Mouse (Mus musculus): ENCODE data around the gene Il6st.

Gene Il6st

GRCm38 (mm10) chr13:112483015-112483414 lies 19.1 kb downstream of the Il6st start:
- DNase-seq (ENCODE audit: low read depth), result no peak

- no peak for DNase-seq (ENCODE audit: low read depth)
Observed at GRCm38 (mm10) chr13:112486236-112486635, 22.4 kb downstream of the Il6st start.

- no peak for DNase-seq (ENCODE audit: low read depth)
Observed at GRCm38 (mm10) chr13:112486676-112487075, 22.8 kb downstream of the Il6st start.

DNA sequence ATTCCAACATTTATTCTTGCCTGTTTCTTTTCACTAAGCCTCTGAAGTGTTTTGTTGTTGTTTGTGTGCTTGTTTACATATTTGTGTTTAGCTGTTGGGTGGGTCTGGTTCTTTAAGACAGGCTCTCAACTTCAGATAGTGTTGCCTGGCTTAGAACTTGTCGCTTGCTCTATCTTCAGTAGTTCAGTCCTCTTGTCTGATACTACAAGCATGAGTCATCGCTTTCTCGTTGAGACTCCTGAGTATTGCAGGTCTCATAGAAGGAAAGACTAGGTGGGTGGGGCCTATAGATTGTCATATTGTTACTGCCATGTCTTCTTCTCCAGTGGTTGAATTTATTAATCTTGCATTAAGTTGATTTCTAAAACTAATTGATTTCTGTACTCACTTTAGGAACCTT lies 26.2 kb downstream of the Il6st start:
- no peak for DNase-seq (ENCODE audit: low read depth)

DNA sequence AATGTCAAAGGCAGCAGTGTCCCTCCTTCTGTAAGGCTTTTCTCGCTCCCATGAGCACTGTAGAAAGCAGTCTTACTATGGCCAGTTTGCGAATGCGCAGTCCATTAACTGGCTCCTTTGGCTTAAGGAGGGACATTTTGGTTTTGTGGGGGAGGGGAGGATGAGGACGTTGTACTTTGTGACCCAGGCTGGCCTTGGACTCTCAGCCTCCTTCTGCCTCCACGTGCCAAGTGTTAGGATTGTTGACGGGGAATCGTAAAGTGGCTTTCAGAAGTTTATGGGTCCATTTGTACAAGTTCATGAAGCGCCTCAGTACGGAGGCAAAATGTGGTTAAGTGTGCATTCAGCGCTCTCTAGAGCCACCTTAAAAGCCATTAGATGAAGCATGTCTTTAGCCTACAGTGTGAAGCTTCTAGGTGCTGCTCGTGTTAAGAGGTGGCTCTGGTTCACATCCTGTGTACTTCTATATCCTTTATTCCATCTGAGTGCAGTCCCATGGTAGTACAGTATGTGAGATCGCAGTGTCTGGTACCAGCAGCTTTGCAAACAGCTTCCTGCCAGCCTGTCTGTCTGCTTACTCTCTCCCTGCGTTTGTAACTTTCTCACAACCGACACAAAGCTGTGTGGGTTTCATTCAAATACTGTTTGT lies 27.9 kb downstream of the Il6st start:
- no peak for DNase-seq (ENCODE audit: low read depth)

GRCm38 (mm10) chr13:112492285-112492678 lies 28.4 kb downstream of the Il6st start:
- DNase-seq (ENCODE audit: low read depth), result no peak

GRCm38 (mm10) chr13:112494590-112494989 lies 30.7 kb downstream of the Il6st start:
- DNase-seq (ENCODE audit: low read depth), result no peak

DNA sequence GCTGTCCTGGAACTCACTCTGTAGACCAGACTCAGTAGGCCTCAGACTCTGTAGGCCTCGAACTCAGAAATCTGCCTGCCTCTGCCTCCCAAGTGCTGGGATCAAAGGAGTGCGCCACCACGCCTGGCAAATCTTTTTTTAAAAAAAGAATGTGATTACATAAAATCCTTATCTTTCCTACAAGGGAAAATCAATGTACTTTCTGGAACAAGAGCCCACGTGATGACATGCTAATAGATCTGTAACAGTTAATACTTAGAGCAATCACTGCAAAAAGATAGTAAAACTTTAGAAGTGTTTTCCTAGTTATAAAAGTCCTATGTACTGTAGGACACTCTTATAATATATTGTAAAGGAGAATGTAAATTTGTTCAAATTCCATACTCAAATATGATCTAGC lies 36.2 kb downstream of the Il6st start:
- no peak for DNase-seq (ENCODE audit: low read depth)

GRCm38 (mm10) chr13:112500466-112500865 lies 36.6 kb downstream of the Il6st start:
- DNase-seq (ENCODE audit: low read depth), result no peak

- no peak for DNase-seq (ENCODE audit: low read depth)
Observed at GRCm38 (mm10) chr13:112503846-112504245, 40.0 kb downstream of the Il6st start.

DNA sequence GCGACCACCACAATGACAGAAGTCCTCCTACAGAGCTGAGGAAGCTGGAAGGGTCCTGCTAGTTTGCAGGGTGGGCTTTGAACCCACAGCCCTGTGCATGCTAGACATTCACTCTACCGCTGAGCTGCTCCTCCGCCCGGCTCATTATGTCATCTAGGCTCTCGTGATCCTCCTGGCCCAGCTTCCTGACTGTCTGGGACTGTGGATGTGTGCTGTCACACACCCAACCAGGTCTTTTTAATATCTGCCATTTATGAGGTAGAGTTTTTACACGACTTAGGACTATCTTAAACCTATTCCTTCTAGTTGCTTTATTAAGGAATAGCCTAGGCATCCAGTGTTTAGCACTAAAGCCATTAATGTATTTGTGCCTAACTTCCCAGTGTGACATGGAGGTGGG lies 41.6 kb downstream of the Il6st start:
- no peak for DNase-seq (ENCODE audit: low read depth)

GRCm38 (mm10) chr13:112506766-112507165 lies 42.9 kb downstream of the Il6st start:
- DNase-seq (ENCODE audit: low read depth), result no peak

DNA sequence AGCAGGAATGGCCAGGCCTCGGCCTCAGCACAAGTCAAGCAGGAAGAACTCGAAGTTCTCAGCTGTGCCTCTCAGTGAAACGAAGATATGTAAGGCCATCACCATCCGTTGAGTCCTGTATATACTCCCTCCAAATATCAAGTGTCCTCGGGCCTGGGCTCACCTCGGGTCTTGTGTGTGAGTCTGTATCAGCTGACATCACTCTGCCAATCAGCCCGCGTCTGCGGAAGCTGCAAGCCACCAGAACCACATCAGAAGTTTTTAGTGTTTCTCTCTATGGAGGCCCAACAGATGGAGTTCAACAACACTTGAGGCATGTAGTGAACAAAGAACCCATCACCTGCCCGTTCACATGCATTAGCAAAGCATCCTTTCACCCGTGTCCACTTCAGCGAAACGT lies 43.8 kb downstream of the Il6st start:
- no peak for DNase-seq (ENCODE audit: low read depth)

DNA sequence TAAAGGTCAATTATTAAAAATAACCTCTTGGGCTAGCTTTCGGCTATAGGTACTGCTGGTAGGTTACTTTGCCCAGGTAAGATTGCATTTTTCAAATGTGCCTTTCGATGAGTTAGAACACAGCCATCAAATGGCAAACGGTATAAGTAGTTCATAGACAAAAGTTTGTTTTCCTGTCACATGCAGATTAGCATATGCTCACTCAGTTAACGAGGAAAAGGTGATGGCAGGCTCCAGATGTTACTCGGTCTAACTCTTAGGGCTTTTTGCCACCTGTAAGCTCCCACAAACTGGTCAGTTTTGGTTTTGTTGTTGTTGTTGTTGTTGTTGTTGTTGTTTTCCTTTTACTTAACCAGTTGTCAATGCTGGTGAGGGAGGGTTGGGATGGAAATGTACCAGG lies 44.6 kb downstream of the Il6st start:
- DNase-seq (ENCODE audit: low read depth), result no peak

DNA sequence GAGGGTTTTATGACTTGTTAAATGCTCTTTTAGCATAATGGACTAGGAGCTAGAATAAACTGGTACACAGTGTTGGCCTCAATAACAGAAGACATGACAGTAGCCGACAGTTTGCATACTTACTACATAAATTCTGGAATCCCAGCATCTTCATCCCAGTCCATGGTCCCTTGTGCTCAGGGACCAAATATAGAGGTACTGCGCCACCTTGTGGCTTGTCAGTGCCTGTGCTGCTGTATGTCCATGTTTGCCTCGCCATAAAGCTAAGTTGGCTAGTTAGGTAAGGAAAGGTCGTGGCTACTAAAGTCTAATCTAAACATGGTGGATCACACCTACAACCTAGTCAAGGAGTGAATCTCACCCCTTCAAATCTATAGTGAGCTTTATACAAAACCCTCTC lies 45.6 kb downstream of the Il6st start:
- DNase-seq (ENCODE audit: low read depth), result no peak

- DNase-seq (ENCODE audit: low read depth), result no peak
Observed at GRCm38 (mm10) chr13:112510437-112511212, 46.8 kb downstream of the Il6st start.

DNA sequence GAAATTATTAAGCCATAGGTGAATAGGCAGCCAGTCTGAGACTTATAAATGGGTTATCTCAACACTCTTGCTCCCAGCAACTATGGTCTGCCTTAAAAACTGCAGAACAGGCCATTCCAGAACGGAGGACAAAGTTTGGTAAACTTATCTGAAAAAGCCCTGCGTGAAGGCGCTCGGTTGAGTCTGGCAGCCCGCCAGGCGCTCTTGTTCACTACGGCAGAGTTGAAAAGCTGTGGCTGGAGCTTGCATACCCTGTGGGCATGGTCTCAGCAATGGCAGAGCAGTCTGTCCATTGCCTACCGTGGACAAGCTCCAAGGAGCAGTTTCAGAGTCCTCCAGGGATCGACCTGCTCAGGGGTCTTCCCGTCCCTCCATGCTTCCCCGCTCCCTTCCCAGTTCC lies 47.4 kb downstream of the Il6st start:
- no peak for DNase-seq (ENCODE audit: low read depth)

DNA sequence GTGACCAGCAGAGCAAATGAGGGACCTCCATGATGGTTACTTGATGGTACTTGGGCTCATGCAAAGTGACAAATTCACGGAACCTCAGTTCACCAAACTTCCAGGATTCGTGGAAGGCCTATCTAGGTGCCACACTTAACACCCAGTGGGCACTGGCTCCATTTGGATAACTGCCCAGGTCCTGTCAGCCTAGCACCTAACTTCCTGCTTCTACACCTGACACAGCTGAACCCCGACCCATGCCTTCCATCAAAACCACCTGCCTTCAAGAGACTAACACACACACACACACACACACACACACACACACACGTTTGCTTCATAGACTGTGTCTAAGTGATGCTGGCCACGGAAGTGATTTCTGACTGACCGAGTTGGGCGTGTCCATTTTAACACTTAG lies 47.9 kb downstream of the Il6st start:
- DNase-seq (ENCODE audit: low read depth), result no peak

- DNase-seq (ENCODE audit: low read depth), result no peak
Observed at GRCm38 (mm10) chr13:112512824-112513223, 49.0 kb downstream of the Il6st start.

DNA sequence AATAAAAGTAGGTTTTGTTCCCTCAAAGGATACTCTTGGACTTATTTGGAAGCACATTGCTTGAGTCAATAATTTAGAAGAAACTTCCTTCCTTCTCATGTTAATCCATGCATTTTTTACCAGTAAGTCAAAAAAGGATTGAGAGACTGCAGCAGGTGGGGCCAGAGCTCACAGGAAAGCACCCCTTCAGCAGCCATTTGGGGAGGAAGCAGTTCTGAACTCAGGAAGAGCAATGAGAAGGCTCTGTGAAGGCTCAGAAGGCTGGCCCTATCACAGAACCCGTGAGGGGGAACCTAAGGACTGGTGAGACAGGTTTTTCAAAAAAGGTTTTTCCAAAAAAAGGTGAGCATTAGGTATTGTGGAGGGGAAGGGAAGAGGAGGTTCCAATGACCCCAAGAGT lies 50.7 kb downstream of the Il6st start:
- DNase-seq (ENCODE audit: low read depth), result no peak

DNA sequence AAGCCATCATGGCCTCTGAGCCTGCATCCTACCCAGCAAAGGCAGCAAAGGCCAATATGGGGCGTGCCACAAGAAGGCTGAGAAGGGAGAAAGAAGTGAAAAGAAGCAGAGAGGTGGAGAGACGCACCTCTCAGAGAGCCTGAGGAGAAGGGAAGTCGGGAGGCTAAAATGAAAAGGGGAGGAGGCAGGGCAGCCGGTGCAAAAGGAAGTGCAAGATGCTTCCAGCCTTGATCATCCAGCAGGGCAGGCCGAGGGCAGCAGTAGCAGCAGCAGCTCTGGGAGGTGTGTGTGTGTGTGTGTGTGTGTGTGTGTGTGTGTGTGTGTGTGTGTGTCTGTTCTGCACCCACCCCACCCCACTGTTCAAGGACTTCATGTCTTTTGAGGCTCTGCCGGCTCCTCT lies 58.4 kb downstream of the Il6st start:
- no peak for DNase-seq (ENCODE audit: low read depth)

DNA sequence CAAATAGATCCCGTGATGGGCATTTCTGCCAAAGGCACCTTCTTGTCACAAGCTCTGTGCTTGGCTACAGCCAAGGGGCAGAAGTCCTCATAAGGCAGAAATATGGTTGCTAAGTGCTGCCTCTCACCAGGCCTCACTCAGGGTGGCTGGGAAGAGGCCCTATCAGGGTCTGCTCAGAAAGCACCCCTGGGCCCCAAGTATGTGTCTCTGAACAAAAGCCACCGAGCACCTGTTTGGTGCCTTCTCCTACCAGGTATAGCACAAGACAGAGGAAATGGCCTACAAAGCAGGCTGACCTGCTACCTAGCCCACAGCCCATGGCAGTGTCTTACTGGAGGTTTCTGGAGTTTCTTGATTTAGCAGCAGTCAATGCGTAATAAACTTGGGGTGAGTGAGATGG lies 59.0 kb downstream of the Il6st start:
- no peak for DNase-seq (ENCODE audit: low read depth)

DNA sequence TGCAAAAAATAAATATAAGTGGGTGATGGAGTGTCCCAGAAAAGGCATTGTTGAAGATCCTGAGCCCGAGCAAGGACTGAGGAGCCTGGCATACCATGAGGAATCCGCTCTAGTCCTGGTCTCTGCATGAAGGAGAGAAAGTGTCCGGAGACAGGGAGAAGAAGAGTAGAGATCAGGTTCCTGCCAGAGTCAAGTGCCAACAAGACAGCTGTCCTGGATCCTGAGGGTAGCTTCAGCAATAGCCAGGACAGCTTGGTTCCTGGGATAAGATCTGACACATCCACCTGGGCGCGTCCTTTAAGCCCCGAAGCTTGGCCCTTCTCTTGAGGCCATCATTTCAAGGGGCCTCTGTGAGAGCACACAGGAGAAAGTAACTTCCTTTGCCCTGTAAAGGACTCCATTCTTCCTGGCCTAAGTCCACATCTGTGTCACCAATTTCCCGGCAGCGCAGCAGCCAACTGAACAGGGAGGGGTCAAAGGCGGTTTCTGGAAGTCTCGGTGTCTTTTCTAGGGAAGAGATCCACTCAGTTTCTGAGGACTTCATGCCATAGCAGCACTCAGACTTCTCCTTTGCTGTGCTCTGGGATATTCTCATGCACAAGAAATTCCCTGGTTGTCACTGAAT lies 59.6 kb downstream of the Il6st start:
- DNase-seq (ENCODE audit: low read depth), result no peak
